Mouse (Mus musculus): ENCODE data around the gene Smg6. TPM values are rescaled to one million over a fixed set of nuclear protein-coding genes. Genes with fewer than 3 reads are reported as not detected.

Smg6 gene
- total RNA-seq, 2 experiments from 2014 or later: 9.4 to 10.1 TPM

DNA sequence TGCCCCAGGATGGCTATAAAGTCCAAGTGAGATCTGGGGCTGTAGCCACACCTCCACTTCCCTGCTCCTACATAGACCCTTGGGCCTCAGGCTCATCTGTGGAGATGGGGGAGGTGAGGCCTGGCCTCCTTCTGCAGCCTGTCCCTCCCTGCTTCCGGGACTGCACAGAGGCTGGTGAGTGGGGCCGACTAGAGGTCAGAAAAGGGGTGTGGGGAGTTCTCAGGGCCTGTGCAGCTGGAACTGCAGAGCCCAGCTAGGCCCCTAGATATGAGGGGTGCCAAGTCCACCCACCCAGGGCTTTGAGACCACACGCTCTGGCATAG, 222.2 kb downstream of the Smg6 start:
- no peak for DNase-seq

DNA sequence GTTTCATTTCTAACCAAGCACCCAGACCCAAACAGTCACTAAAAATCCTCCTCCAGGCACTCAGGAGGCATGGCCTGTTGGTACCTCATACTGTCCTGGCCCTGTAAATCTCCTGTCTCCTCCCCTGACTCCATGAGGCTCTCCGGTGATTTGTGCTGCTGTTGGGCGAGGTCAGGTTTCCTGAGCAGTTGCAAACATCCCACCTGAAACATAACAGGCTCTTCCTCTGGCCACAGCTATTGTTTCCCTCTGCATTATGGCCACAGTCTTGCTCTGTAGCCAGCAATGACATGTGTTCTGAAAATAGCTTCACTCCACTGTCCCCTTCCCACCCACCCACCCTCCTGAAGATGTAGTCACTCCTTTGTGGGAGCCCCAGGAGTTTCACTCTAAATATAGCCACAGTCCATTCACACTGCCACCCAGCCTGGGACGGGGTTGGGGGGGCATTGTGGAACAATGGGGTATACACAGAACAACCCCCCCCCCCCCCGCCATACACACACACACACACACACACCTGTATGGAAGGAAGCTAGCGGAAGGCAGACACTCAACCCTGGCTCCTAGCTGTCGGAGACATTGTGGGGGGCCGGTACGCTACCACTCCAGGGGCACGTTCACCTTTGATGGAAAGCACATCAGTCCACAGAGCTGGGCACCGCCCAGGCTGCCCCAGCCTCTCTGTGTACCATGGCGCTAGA, 222.9 kb downstream of the Smg6 start:
- DNase-seq: no peak

DNA sequence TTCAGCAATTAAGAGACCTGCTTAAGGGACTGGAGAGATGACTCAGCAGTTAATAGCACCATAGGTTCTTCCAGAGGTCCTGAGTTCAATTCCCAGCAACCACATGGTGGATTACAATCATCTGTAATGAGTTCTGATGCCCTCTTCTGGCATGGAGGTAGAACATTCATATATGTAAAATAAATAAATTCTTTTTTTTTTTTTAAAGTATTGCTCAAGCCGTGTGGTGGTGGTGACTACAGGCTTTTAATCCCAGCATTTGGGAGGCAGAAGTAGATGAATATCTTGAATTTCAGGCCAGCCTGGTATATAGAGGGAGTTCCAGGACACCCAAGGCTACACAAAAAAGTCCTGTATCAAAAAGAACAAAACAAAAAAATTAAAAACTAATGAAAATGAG, 224.7 kb downstream of the Smg6 start:
- DNase-seq: no peak

DNA sequence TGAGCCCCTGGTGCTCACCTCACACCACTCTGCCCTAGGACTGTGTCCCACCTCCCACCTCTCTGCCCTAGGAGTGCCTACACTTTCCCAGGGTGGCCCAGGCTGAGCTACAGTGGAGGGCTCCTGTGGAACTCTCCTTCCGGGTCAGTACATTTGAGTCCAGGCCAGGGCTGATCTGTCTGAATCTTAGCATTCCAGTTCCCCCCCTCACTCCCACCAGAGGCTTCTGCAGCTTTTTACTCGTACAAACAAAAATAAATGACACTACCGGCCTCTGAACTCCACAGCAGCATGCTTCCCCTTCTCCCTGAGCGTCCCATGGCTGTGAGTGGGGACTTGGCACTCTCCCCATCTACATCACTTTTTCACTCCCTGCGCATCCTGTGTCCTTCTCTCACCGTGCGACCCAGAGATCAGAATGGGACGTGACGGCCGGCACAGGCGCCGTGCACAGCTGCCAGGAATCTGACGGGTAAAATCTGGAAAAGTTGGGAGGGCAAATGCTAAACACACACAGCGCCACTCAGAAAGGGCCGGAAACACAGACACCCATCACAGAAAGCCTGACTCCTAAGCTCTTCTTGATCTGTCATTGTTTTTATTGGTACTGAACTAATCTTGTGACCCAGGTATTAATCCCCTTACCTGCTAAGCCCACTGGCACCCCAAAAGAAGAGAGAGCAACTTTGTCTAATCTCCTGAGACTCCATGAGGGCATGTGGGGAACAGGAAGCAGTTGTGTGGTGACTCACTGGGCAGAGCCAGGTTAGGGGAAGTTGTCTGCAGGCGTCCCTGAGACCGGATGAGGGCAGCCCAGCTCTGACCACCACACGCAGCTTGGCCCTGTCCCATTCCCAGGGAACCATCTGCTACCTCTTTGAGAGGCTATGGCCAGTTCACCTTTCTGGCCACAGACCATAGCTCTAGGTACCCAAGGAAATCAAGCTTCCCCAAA, 227.3 kb downstream of the Smg6 start:
- no peak for DNase-seq

DNA sequence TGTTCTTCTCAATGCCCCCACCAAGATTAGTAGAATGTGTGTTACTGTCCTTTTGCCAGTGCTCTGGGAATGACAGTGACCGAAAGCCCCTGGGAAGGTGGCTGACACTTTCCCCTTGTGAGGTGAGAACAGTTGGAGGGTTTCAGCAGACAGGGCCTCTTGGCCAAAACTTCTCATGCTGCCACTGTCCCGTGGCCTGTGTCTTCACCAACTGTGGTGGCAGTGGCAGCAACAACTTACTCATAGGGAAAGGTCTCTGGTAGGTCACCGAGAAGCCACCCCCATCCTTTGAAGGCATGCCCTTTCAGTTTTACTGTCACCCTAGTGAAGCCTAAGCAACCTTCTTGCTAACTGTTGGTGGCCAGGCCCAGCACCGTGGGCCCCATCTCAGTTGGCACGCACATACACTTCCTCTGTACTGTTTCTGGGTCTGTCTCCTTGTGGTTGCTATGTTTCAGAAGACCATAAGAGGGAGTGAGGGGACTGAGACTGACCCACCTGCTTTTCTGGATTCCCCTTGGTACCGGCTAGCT, 228.5 kb downstream of the Smg6 start:
- DNase-seq: no peak

DNA sequence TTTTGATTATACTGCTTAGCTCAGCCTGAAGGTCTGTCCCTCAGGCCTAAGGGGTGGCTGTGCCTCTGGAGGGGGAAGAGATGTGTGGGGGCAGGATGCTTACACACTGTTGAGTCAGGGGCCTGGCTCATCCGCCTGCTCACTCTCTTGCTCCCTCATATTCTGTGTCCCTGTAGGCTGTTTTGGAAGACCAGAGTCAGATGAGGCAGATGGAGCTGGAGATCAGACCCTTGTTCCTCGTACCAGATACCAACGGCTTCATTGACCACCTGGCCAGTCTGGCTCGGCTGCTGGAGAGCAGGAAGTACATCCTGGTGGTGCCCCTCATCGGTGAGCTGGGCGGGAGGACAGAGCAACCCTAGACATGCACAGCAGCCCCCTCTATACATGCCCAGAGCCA, 230.4 kb downstream of the Smg6 start:
- DNase-seq: no peak

DNA sequence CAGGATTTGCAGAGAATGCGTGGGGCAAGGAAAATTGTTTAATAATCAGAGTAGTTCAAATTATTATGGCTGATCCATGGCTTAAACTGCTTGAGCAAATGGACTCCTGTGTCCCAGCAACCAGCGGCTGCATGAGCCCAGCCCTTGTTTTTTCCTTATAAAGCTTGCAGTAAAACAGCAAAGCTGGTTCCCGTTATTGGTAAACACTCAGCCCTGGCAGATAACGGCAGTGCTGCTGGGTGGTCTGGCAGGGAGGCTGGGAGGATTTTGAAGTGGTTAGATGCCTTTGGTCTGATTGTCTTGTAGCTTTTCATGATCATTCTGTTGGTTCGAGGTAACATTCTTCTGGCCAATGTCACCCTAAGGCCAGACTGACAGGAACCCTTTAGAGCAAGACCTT, 230.8 kb downstream of the Smg6 start:
- no peak for DNase-seq

DNA sequence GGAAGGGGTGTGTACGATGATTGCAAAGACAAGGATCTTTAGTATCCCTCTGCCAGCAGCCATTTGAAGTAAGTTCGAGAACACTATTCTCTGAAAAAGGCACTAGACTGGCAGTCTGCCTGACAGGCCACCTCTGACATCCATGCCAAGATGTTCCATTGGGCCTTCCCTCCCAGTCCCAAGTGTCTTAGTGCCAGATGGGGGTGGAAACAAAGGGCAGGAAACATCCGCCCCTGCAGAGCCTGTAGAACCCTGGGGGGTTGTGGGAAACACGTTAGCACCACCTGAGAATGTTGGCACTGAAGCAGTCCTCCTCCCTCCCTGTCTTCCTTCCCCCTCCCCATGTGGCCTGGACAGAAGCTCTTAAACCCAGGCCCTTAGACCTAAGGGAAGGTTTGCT, 231.4 kb downstream of the Smg6 start:
- no peak for DNase-seq

DNA sequence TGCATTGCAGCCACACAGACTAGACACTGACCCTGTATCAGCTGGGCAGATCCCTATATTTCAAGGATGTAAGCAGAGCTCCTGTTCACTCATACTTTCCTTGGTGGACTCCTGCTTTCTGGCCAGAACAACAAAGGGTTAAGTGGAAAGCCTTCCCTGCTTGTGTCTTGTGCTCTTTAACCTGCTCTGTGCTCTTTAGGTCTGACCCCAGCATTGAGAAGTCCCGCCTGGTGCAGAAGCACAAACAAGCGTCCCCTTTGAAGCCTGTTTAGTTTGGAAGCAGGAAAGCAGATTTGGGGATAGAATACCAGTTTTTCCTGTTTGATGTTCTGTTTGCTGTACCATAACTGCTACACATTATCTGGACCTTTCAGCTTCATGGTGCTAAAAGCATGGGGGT, 232.3 kb downstream of the Smg6 start:
- DNase-seq: no peak

DNA sequence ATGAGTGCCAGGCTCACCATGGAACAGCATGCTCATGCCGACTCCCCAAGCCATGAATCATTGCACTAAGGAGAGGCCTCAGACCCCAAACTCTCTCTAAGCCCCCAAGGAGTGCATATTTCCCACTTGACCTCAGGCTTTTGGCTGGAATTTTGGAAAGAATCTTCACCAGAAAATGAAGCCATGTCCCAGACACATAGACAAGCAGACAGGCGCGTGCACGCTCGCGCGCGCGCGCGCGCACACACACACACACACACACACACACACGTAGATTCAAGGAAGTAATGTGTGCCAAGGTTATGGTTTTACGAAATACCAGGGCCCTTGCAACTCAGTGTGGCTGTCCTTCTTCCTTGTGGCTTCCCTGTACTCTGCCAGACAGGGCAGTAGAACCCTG, 232.8 kb downstream of the Smg6 start:
- DNase-seq: no peak

DNA sequence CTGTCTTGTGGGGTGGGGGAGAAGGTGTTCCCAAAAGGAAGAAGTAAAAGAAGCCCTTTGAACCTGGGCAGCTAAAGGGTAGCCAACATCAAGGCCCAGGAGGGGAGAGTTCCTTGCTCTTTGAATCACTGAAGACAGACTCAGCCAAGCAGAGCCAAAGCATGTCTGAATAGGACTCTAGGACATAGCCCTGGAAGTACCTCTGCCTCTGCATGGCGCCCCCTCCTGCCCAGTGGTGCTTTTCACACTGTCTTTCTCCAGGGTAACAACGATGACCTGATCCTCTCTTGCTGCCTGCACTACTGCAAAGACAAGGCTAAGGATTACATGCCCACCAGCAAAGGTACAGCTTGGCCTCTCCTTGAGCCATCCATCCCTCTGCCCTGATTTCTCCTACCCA, 233.9 kb downstream of the Smg6 start:
- no peak for DNase-seq

DNA sequence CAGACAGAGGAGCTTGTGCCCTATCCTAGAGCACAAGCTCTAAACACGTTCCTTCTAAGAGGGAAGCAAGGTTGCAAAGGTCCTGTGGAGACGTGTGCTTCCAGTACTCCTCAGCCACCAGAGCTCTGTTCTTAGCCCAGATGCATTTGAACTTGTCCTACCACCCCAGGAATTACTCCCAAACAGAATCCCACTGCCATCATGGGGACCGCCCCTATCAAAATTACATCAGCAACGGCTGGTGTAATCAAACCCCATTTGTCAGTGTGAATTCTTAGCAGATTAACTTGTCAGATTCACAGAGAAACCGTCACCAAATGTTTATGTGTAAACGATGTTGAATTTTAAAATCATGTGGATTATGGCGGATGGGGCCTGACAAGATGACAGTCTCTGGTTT, 235.3 kb downstream of the Smg6 start:
- DNase-seq: no peak

DNA sequence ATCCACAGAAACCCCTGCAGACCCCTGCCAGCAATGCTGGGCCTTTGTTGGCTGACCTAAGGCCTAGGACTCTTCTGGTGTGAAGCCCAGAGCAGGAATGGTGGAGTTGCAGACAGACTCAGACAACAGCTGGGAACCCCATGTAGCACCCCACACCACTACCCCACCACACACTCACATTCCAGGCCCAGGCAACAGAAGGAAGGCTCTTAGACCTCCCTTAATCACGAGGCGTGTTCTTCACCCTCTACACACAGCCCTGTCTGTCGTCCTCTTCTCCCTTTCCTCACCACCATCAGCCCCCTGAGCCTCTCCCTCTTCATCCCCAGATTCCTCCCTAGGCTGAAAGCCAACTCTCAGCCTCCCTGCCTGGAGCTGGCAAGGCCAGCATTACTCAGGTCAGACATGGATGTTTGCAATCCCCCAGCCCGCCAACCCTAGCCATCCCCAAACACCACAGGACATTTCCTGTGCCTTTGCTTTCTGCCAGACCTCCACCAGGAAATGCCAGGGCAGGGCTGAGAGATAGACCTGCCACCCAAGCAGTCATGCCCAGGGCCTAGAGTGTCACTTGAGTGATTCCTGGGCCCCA, 235.9 kb downstream of the Smg6 start:
- no peak for DNase-seq

DNA sequence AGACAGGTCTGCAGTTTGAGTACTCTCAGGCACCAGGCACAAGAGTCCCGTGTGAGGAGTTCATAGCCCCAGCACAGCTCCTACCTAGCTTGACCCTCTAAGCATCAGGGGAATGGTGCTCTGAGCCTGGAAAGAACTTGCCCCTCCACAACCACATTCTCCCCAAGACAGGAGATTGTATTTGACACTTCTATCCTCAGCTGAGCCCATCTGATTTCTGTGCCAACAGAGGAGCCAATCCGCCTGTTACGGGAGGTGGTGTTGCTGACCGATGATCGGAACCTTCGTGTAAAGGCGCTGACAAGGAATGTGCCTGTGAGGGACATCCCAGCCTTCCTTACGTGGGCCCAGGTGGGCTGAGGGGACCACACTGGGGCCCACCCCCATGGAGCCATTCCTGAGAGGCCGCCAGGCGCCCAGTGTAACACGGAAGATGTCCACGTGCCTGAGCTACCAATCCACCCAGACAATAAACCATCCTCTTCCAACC, 237.0 kb downstream of the Smg6 start:
- no peak for DNase-seq

DNA sequence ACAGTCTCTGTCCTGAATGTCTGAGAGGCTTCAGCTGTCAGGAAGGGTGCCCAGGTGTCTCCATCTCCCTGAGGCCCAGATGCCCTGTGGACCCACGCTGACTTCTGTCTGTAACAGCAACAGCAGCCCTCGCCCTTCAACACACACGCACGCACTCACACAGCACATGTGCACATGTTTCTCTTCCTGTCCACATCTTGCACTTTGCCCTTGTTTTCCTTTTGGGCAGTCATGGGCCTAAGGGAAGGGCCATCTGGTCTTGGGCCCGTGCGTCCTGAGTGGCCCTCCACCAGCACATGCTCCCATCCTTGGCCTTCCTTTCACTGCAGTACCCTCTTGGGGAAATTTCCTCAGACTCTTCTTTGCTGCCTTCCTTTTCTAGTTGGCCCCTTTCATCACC, 237.8 kb downstream of the Smg6 start:
- no peak for DNase-seq

DNA sequence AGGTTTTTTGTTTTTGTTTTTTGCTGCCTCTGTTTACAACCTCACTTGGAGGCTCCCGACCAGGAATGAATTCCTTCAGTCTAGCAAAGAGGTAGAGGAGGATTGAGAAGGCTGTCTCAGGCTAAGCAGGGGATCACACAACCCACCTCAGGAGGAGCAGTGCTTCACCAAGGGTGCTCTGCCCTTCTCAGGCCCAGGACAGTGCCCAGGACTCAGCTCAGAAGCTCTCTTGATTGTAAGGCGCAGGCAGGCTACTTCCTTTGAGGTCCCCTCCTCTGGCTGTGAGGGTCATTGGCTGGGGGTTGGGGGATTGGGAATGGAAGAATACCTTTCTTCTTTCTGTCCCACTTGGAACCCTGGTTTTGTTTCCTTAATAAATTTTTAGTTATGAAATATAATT, 238.4 kb downstream of the Smg6 start:
- DNase-seq: no peak

DNA sequence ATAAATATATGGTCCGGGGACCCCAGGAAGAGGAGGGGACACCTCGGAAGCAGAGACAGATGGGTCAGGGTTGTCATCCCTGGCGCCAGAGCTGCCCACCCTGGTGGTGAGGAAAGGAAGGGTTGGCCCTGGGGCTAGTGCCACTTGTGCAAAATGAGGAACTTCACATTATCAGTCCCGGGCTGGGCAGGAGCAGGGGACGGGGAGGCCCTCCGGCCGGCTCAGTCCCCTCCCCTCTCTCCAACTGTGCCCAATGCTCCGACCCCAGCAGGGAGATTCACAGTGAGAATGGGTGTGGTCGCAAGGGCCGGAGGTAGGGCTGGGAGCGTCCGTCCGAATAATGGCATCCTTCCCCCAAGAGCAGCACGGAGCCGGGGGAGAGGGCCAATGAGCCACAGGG, 239.1 kb downstream of the Smg6 start:
- no peak for DNase-seq

DNA sequence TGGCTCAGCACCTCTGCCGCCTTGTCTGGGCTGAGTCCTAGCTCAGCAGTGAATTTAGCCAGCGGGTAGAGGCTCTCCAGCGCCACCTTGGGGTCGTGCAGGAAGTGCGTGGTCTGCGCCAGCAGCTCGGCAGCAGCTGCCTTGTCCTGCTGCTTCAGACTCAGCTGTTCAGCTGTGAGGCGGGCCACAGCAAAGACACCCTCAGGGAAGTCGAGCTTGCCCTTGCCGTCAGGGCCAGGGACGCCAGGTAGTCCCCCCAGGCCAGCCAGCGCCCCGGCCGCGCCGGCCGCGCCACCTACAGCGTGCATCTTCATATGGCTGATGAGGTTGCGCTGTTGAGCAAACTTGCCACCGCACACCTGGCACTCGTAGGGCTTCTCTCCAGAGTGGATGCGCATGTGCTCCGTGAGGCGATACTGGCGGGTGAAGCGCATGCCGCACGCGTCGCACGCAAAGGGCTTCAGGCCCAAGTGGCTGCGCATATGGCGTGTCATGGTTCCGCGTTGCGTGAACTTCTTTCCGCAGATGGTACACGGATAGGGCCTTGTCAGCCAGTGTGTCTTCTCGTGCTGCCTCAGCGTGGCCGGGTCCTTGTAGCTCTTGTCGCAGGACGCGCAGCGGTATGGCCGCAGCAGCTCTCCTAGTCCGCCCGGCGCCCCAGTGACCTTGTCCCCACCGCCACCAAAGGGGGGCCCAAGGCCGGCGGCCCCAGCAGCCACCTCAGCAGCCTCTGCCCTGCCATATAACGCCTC, 240.0 kb downstream of the Smg6 start:
- DNase-seq: peak; percentile 79

DNA sequence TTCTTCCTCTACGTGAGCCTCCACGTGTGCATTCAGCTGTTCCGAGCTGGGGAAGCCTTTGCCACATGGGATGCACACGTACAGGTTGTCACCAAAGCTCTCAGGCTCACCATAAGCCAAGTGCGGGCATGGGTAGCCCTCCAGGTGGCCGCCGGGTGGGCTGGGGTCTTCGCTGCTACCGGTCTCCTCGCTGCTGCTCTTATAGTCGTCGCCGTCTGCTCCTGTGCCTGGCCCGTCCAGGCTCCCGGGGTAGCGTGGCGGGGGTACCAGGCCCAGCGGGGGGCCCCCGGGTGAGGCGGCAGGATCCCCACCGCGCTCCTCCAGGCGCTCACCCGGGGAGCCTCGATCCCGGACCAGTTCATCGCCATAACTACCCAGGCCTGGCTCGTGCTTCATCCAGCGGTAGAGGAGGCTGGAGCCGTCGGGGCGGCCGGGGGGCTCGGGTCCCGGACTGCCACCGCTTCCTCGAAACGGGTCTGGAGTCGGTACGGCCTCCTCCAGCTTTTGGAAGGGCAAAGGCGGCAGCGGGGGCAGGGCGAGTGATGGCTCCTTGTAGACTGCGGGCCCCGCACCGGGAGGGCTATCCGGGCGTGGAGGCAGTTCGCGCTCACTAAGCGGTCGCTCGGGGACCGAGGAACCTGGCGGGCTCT, 240.7 kb downstream of the Smg6 start:
- DNase-seq: peak; percentile 27

DNA sequence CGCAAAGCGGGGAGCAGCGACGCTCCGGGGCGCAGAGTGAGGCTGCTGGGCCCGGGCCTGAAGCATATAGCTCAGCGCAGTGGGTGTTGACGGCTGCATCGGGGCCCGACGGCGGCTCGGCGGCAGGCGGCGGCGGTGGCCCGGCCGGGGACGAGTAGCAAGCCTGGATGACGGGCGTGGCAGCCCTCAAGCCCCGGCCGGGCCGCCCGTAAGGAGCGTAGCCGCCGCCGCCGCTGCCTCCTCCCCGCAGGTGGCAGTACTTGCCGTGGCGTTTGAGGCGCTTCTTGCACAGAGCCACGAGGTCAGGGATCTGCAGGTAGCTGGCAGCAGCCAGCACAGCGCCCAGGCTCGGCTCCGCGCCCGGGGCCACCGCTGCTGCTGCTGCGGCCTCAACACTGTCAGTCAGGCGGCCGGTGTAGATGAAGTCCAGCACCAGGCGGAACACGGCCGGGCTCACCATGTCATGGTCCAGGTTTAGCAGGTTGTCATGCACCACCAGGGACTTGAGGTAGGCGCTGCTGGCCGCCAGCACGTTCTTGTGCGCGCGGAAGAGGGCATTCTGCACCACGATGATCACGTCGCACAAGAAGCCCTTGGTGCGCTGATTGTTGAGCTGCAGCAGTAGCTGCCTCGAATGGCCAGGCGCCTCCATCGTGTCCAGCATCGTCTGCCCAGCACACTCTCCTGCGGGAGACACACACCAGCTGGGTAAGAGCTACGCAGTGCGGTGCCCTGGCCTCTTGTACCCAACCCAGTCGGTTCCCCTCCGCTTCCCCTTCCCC, 241.4 kb downstream of the Smg6 start:
- DNase-seq: peak; percentile 41

Measured in gastrocnemius, postnatal 25 days (tissue).